Mouse (Mus musculus) retina, embryonic 14.5 days (tissue): ENCODE data around the gene Icos.

ENCODE experiments used
- DNase-seq: peaks from one replicate; pipeline ENCODE4 v3.0.0-alpha.2; 2015; ENCODE audit warnings: low spot score

Gene Icos

DNA sequence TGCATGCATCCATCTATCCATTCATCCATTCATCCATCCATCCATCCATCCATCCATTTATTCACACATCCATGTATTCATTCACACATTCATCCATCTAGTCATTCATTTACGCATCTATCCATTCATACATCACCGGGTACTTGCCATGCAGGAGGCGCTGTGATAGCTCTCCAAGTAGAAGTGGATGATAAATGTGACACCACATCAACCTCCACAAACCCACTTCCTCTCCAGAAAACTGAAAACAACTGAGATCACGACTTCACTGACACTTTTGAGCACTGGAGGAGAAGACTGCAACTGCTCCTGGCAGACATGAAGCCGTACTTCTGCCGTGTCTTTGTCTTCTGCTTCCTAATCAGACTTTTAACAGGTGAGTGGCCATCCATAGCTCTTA, at the start of gene Icos:
Gene Icos (plus strand): TSS at position 287 of the 400 bp plus-strand sequence.
- no peak for DNase-seq

GRCm38 (mm10) chr1:60929036-60929435, 48.7 kb upstream of the Icos start:
- no peak for DNase-seq

GRCm38 (mm10) chr1:60930397-60930796, 47.3 kb upstream of the Icos start:
- no peak for DNase-seq

DNA sequence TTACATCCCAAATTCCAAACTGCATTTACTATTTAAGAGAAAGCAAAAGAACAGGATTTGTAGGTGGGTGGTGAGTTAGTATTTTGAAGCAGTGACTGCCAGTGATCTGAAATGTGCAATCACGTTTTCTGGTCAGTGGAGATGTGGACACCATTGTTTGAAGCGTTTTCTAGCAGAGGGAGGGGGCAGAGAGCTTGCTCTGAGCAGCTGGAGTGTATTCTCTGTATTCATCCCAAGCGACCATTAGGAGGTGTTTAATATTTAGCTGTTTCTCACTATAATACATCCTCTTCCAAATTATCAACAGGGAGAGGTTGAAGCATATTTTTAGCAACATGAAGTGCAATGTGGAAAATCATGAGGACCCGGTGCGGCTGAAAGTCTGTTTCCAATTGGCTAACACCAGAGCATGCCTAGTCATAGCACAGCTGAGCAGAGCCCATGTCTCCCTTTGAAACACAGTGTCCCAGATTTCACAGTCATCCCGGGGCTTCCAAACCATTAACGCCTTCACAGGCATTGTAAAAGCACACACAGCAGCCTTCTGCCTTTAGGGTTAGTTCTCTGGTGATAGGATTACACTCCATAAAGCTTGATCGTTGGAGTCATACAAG, 41.7 kb upstream of the Icos start:
- peak; percentile 50 for DNase-seq

DNA sequence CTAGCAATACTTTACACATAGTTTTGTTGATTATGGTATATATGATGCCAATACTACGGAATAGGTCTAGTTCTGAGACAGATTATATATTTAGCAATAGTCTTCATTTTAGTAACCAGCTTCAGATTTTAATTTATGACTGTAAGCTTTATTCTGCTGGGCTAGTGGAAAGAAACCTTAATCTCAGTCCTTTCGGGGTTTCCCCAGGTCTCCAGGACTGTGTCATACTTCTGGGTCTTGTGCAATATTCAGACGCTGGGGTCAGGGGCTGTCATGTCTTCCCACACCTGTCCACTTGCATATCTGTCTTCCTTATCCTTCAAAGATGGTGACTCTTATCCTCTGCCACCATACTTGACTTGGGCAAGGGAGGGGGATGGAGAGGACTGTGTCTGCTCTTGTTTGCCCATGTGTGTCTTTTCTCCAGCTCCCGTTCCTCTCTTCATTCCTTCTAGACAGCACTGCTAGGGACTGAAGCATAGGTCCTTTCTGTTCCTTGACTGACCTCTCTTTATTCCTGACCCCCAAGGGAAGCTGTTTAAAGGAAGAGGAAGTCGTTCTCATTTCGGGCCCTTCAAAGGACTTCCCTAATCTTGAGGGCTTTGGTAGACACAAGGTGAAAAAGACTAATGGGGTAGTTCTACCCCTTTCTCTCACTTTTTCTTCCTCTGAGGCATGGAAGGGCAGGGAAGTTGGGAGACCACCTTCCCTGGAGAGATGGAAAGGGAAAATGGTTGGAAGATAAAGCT, 40.6 kb upstream of the Icos start:
- DNase-seq = no peak

- DNase-seq = no peak
These were observed 39.5 kb upstream of the Icos start for GRCm38 (mm10) chr1:60938256-60938655.

GRCm38 (mm10) chr1:60938974-60939373, 38.8 kb upstream of the Icos start:
- DNase-seq = no peak

DNA sequence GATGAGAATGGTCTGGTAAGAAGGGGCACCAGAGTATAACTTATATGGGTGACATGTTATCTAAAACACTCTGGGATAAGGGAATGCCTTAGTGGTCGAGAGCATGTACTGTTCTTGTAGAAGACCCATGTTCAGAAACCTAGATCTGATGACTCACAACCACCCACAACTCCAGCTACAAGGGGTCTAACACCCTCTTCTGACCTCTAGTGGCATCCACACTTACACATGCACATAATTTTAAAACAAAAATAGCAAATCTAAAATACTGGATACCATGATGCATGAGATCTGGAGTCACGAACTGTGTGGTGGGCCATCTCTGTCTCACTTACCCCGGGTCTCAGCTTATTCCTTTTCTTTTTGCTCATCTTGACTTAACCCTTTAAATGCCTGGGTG, 37.7 kb upstream of the Icos start:
- DNase-seq = no peak

GRCm38 (mm10) chr1:60940620-60941019, 37.1 kb upstream of the Icos start:
- DNase-seq = no peak

- DNase-seq = no peak
These were observed 36.4 kb upstream of the Icos start for GRCm38 (mm10) chr1:60941056-60942048.

DNA sequence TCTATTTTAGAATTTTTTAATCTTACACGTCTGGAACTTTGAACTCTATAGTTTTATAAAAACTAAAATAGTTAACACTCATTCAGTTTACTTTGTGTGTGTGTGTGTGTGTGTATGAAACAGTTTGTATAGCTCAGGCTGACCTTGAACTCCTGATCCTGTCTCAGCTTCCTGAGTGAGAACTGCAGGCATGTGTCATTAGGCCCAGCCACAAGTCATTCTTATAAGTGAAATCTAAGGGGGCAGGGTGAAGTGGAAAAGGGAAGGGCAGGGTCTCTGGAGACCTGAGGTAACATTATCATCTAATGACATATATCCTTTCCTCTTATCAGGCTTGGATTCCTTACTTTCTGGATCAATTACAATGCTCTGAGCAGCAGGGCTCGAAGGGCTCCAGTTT, 34.8 kb upstream of the Icos start:
- no peak for DNase-seq

- DNase-seq = no peak
These were observed 31.9 kb upstream of the Icos start for GRCm38 (mm10) chr1:60945633-60946401.

DNA sequence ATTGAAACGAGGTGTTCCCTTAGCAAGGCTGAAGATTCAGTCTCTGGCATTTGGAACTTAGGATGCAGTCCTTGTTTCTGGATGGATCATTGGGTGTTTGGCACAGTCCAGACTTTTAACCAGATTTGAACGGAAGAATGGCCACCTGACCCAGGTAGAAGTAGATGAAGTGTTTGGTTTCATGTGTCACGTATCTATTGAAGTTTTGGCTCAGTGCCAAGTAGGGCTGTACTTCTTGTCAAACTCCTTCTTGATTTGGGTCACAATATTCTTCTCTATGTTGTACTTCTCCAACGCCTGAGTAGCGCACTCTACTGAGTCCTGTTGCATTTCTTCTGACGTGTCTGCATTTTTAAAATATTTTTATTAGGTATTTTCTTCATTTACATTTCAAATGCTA, 29.6 kb upstream of the Icos start:
- no peak for DNase-seq

DNA sequence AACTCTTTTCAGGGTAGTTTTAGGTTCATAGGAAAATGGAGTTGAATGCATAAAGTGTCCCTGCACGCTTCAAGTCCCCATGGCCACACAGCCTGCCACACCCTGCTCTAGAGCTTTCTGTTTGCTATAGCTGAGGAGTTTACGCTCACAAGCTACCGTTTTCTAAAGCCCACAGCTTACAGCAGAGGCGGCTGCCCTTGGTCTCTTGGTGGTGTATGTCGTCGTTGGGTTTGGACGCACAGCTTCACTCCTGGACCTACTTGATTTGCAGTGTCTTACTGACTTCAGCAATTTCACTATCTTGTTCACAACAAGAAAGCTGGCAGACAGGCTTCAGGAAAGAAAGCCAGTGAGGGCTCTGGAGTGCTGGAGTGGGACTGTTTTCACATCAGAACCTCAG, 24.8 kb upstream of the Icos start:
- DNase-seq = no peak

DNA sequence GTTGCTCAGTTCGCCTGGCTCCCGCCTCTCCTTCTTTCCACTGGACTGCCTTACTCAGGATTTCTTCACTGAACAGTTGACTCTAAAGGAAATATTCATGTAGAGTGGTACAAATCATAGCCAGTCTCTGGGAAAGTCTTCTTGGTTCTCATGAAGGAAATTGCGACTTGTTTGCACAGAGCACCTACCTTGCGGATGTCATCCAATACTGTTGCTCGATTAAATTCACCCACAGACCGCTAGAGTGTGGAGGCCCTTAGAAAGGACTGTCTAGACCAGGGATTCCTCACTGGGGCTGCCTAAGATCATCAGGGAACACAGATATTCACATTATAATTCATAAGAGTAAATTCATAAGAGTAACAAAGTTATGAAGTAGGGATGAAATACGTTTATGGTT, 24.0 kb upstream of the Icos start:
- DNase-seq = no peak

GRCm38 (mm10) chr1:60954759-60955158, 23.0 kb upstream of the Icos start:
- DNase-seq = peak; percentile 56

DNA sequence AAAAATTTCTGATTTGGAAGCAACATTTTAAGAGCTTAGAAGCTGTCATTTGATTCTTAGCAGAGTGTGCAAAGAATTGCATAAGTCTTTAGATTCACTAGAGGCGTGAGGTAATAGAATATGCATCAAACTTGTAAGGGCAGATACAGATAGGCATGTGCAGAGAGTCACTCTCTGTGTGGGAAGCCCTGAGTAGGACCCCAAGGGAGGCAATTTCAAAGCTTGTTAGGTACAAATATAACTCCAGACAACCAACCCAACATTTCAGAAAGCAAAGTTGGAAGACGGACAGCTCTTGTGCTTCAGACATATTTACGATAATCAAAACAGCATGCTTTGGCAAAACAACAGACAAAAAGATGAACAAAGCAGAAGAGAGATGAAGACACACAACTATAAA, 22.5 kb upstream of the Icos start:
- no peak for DNase-seq

DNA sequence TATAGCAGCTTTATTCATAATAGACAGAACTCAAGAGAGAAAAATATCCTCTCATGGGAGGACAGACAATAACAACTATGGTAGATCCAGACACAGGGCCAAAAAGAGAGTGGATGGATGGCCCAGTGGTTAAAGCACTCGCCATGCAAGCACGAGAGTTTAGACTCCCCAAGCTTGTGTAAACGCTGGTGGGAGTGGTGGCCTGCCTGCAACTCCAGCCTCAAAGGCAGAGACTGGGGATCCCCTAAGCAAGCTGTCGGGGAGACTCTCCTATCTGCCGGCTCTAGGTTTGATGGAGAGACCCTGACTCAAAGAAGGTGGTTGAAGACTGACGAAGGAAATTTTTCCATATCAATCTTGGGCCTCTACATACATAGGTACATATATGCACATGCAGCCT, 21.5 kb upstream of the Icos start:
- DNase-seq = no peak

- no peak for DNase-seq
These were observed 19.4 kb upstream of the Icos start for GRCm38 (mm10) chr1:60958287-60958686.

DNA sequence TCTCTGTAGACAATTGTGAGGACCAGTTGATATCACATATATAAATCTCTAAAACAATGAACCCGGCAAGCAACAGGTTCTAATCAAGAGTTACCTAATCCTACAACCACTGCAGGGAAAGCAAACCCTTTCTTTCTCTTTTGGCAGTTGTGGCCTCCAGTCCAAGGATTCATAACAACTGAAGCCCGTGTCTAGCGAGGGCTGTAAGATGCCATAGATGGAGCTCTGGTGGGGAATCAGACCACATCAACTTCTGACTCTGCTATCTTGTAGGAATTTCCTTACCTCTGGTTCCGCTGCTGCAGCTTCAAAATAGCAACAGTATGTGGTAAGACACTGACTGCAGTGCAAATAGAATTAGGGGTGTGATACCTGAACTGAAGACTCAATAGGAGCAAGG, 18.5 kb upstream of the Icos start:
- no peak for DNase-seq

DNA sequence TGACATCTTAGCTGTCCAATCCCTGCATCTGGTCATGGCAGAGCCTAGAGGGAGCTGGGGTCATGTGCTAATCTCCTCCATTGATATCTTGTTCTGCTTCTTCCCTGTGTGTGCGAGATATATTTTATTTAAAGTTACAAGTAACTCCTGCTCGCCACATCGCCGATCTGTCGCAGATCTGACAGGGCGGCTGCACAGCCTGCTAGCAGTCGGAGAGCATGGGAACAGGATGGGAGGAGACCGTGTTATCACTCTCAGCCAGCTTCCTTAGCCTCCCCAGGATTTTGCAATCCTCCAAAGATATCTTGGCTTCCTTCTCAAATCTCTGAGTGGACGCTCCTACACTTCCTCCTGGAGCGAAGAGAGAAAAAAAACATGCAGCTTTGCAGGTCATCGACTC, 17.3 kb upstream of the Icos start:
- DNase-seq = no peak

DNA sequence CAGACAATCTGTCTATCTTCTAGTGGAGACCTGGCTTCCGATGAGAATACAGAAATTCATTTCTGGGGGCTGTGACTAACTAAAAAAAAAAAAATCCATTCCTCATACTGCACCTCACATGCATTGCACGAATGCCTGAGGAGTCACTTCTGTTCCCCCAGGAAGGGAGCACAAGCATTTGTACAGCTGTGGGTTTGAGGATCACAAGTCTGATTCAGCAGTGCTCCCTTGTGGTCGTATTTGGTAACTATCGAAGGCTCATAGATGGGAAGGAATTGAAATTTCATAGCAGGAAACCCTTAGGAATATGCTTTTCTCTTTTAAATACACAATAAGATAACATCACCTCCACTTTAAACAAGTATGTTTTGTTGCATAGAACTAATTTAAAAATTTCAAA, 16.6 kb upstream of the Icos start:
- peak; percentile 79 for DNase-seq
